Mouse (Mus musculus): ENCODE results near the gene Dnaja3. TPM values are rescaled to one million over a fixed set of nuclear protein-coding genes. Genes with fewer than 3 reads are reported as not detected.
A peak's percentile ranks its signal among the peaks of the same experiment; 100 is the strongest.

Gene Dnaja3
- polyA plus RNA-seq, 1 experiment from 2014 or later, result 79.6 TPM

DNA sequence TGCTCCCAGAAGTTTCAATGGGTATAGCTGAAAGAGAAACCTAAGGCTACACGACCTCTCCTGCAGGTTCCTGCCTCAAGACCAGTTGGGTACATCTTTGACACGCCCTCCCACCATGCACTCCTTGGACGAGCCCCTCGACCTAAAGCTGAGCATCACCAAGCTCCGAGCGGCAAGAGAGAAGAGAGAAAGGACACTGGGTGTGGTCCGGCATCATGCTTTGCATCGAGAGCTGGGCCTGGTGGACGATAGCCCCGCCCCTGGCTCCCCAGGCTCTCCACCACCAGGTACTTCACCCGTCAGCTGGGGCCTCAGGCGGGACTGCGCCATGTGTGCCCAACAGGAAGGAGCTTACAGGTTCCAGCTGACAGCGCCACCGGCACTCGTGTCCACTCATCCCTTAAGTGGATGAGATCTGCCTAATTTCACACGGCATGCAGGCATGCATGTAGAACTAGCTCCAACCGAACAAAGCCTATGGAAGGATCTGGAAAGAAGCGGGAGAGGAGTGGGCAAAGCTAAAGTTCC, 31.2 kb upstream of the Dnaja3 start:
- no peak for ATAC-seq (replicated peaks; ENCODE audit: insufficient number of reproducible peaks, insufficient read depth, low FRiP score, low read depth)
- Histone ChIP-seq H3K27ac (no peak overlapping the region), H3K27me3 (no peaks in the 10 kb centered on the region), H3K36me3 (peaks cover 29% of the 10 kb centered on the region), H3K4me3 (no peak overlapping the region), H3K9ac (no peak overlapping the region), H3K9me3 (replicated peaks) (no peaks in the 10 kb centered on the region), H3K4me1 (replicated peaks) (peaks cover 50% of the 10 kb centered on the region), H3K4me2 (no peak overlapping the region)
- WGBS, result 78% methylated on average over 19 of the region's 19 CpGs

DNA sequence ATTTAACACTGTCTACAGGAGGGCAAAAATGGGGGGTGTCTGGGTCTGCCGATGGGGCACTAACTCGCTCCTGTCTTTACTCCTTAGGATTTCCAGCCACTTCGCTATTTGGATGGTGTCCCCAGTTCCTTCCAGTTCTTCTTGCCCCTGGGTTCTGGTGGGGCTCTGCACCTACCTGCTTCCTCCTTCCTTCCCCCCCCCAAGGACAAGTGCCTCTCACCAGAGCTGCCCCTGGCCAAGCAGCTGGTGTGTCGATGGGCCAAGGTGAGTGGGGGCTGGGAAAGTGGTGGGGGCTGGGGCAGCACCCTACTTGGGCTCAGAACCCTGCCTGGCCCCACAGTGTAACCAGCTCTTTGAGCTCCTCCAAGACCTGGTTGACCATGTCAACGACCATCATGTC, 28.6 kb upstream of the Dnaja3 start:
- Histone ChIP-seq H3K4me3 (no peak overlapping the region), H3K9ac (no peak overlapping the region), H3K36me3 (peaks cover 55% of the 10 kb centered on the region), H3K4me1 (replicated peaks) (peaks cover 27% of the 10 kb centered on the region), H3K27ac (no peak overlapping the region), H3K4me2 (no peak overlapping the region), H3K27me3 (no peaks in the 10 kb centered on the region), H3K9me3 (replicated peaks) (no peaks in the 10 kb centered on the region)
- no peak for ATAC-seq (replicated peaks; ENCODE audit: insufficient number of reproducible peaks, insufficient read depth, low FRiP score, low read depth)
- 82% methylated on average over 5 of the region's 5 CpGs for WGBS

DNA sequence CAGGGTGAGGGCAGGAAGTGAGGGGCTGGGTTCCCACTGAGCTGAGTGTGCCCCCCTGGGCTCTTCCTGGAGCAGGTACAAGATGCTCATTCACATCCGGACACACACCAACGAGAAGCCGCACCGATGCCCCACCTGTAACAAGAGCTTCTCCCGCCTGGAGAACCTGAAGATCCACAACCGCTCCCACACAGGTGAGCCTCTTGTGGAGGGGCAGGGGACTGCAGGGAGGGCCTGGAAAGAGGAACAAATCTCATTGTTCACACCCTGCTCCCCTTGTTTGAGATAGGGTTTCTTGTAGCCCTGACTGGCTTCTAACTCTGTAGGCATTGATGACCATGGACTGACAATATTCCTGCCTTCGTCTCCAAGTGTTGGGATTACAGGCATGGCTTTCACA, 28.1 kb upstream of the Dnaja3 start:
- Histone ChIP-seq H3K4me1 (replicated peaks) (peaks cover 22% of the 10 kb centered on the region), H3K4me3 (no peak overlapping the region), H3K27ac (no peak overlapping the region), H3K9ac (no peak overlapping the region), H3K9me3 (replicated peaks) (no peaks in the 10 kb centered on the region), H3K36me3 (peaks cover 56% of the 10 kb centered on the region), H3K4me2 (no peak overlapping the region), H3K27me3 (no peaks in the 10 kb centered on the region)
- WGBS, result 89% methylated on average over 7 of the region's 7 CpGs
- ATAC-seq (replicated peaks; ENCODE audit: insufficient number of reproducible peaks, insufficient read depth, low FRiP score, low read depth), result no peak

DNA sequence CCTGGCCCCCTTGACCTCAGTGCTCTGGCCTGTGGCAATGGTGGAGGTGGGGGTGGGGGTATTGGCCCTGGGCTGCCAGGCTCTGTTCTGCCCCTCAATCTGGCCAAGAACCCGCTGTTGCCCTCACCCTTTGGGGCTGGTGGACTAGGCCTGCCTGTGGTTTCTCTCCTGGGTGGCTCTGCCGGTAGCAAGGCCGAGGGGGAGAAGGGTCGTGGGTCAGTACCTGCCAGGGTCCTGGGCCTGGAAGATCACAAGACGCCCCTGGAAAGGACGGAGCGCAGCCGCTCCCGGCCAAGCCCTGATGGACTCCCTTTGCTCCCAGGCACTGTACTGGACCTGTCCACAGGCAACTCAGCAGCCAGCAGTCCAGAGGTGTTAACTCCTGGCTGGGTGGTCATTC, 26.1 kb upstream of the Dnaja3 start:
- peaks cover 62% of the 10 kb centered on the region for H3K36me3 ChIP-seq
- no peak overlapping the region for H3K4me2 ChIP-seq
- H3K9ac ChIP-seq, result no peak overlapping the region
- no peak for ATAC-seq (replicated peaks; ENCODE audit: insufficient number of reproducible peaks, insufficient read depth, low FRiP score, low read depth)
- H3K27ac ChIP-seq, result no peak overlapping the region
- 94% methylated on average over 9 of the region's 9 CpGs for WGBS
- no peak overlapping the region for H3K4me3 ChIP-seq
- peaks cover 3% of the 10 kb centered on the region; the same call in 1 of the 2 replicates for H3K4me1 ChIP-seq (replicated peaks)
- no peaks in the 10 kb centered on the region for H3K9me3 ChIP-seq (replicated peaks)
- H3K27me3 ChIP-seq, result no peaks in the 10 kb centered on the region

DNA sequence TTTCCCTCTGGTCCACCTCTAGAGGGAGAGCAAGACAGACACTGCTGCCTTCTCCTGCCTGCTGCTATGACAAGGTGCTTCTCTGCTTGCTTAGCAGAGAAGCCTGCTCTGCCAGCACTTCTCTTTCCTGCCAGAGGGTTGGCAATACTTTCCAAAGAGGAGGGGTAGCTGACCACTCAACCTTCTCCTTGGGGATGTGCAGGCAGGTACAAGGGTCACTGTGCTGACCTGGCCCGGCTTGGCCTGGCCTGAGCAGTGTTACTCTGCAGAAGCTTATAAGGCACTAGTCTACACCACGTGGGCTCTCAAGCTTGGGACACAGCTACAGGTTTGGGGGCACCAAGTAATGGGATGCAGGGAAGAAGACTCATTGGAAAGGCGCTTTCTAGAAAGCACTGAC, 25.1 kb upstream of the Dnaja3 start:
- no peak overlapping the region for H3K4me3 ChIP-seq
- no peak overlapping the region for H3K9ac ChIP-seq
- no peak; the same call in 1 of the 2 replicates for ATAC-seq (replicated peaks; ENCODE audit: insufficient number of reproducible peaks, insufficient read depth, low FRiP score, low read depth)
- peaks cover 64% of the 10 kb centered on the region for H3K36me3 ChIP-seq
- no peaks in the 10 kb centered on the region for H3K9me3 ChIP-seq (replicated peaks)
- H3K27me3 ChIP-seq, result no peaks in the 10 kb centered on the region
- no peak overlapping the region for H3K27ac ChIP-seq
- H3K4me1 ChIP-seq (replicated peaks), result peaks cover 4% of the 10 kb centered on the region
- H3K4me2 ChIP-seq, result no peak overlapping the region
- 86% methylated on average over 3 of the region's 3 CpGs for WGBS

DNA sequence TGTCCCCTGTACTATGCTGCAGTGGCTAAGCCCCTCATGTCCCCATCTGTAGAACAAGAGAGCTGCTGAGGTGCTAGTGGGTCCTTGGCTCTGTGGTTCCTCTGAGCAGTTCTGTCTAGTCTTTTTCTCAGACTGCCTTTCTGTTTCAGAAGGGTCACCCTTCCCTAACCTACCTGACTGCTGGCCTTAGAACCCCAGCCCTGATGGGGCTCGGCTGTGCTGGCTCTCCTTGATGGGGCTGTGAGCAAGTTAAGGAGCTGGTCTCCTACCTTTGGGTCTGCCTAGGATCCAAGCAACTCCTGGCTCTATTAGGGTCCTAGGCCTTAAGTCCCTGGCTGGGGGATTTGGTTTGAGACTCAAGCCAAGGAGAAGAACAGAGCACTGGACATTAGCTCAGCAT, 24.5 kb upstream of the Dnaja3 start:
- Histone ChIP-seq H3K36me3 (peaks cover 58% of the 10 kb centered on the region), H3K4me1 (replicated peaks) (peaks cover 10% of the 10 kb centered on the region), H3K4me3 (no peak overlapping the region), H3K4me2 (no peak overlapping the region), H3K9me3 (replicated peaks) (no peaks in the 10 kb centered on the region), H3K27ac (0 out of 2 replicates have a peak overlapping the region, but pooled peaks have one; percentile 37), H3K9ac (no peak overlapping the region), H3K27me3 (no peaks in the 10 kb centered on the region)
- 96% methylated on average over 1 of the region's 1 CpGs for WGBS
- ATAC-seq (replicated peaks; ENCODE audit: insufficient number of reproducible peaks, insufficient read depth, low FRiP score, low read depth), result no peak

DNA sequence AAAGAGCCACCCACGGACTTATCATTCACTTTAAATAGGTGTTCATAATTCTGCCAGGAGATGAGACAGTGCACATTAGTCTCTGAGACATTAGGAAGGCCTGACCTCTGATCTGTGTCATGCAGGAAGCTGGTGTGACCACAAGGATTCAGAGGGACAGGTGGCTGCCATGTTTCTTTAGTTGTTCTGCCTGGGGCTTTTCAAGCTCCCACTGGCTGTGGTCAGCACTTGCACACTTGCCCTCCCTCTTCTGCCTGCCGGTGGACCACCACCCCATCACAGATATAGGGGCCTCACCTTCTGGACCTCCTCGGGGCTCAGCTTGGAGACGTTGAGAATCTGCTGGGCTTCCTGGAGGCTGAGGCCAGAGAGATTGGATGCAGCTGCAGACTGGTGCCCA, 23.0 kb upstream of the Dnaja3 start:
- Histone ChIP-seq H3K4me2 (no peak overlapping the region), H3K27me3 (no peaks in the 10 kb centered on the region), H3K9me3 (replicated peaks) (no peaks in the 10 kb centered on the region), H3K4me1 (replicated peaks) (peaks cover 15% of the 10 kb centered on the region), H3K27ac (no peak overlapping the region), H3K4me3 (no peak overlapping the region), H3K36me3 (peaks cover 48% of the 10 kb centered on the region), H3K9ac (no peak overlapping the region)
- no peak for ATAC-seq (replicated peaks; ENCODE audit: insufficient number of reproducible peaks, insufficient read depth, low FRiP score, low read depth)
- 79% methylated on average over 4 of the region's 4 CpGs for WGBS

DNA sequence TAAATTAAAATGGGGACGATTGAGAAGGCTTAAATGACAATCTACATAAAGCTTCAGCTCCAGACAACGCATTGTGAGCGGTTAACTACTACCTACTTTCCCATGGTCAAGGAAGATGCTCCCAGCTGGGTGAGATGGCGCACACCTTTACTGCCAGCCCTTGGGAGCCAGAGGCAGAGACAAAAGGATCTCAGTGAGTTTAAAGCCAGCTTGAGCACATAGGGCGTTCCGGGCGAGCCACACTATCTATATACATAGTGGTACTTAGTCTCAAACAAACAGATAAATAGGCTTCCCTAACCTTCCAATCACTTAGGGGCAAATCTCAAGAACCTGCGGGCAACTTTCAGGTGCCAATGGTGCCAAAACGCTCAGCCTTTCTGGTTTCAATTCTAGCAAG, 15.7 kb upstream of the Dnaja3 start:
- peak overlapping the region; percentile 86 for H3K27ac ChIP-seq
- H3K4me1 ChIP-seq (replicated peaks), result peaks cover 34% of the 10 kb centered on the region
- no peaks in the 10 kb centered on the region for H3K9me3 ChIP-seq (replicated peaks)
- WGBS, result 16% methylated on average over 9 of the region's 9 CpGs
- peak overlapping the region; percentile 76 for H3K4me3 ChIP-seq
- H3K9ac ChIP-seq, result peak overlapping the region; percentile 75
- peaks cover under 1% of the 10 kb centered on the region; the same call in 1 of the 2 replicates for H3K36me3 ChIP-seq
- H3K27me3 ChIP-seq, result no peaks in the 10 kb centered on the region
- H3K4me2 ChIP-seq, result peak overlapping the region; percentile 63
- no peak for ATAC-seq (replicated peaks; ENCODE audit: insufficient number of reproducible peaks, insufficient read depth, low FRiP score, low read depth)

DNA sequence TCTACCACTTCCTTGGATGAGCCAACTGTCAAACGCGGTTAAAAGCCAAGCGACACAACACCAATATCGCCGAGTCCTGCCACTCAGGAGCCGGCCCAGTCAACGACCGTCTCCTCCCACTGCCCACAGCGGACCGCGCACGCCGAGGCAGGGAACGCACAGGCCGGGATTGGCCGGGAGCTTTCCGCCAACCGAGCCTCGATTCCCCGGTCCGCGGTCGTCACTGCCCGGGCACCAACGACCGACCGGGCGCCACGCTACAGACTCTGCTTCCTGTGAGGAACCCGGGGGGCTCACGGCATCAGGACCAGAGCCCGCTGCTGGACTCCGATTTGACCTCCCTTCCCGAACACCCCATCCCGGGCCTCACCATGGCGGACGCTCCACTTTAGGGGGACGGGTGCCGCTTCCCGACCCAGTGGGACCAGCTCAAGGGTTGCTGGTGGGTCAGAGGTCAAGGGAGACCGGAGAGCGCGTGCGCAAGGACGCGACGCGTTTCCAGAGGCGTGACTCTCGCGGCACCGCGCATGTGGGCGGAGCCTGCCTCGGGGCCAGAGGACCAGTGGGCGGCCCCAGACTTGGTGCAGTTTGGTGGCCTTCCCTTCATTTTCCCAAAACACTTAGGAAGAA, 15.2 kb upstream of the Dnaja3 start, which contains the start of gene Pam16:
Pam16 (minus strand) TSS at position 508 of the 630 bp plus-strand sequence.
- Histone ChIP-seq H3K9me3 (replicated peaks) (no peaks in the 10 kb centered on the region), H3K4me1 (replicated peaks) (peaks cover 33% of the 10 kb centered on the region), H3K9ac (peak within 1 kb of the TSS; percentile 75), H3K4me2 (peak within 1 kb of the TSS; percentile 63), H3K4me3 (peak within 1 kb of the TSS; percentile 76), H3K27ac (peak within 1 kb of the TSS; percentile 86), H3K27me3 (no peaks in the 10 kb centered on the region), H3K36me3 (no peaks in the 10 kb centered on the region)
- ATAC-seq (replicated peaks; ENCODE audit: insufficient number of reproducible peaks, insufficient read depth, low FRiP score, low read depth), result peak; percentile 90
- 0% methylated on average over 56 of the region's 56 CpGs for WGBS

DNA sequence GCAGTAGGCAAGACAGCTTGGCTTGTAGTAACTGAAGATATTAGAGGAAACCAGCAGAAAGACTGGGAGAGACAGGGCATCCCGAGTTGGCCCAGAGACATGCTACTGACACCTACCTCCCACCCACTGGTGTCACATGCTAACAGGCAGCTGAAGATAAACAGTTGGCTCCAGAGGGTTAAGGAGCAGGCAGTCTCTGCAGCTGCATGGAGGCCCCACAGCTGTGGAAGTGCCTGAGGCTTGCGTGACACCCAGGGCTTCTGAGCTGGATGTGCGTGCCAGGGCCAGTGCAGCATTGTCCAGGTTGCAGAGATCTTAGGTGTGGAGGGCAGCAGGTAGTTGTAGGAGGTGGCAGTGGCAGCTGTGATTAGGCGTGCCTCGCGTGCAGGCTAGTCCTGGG, 12.7 kb upstream of the Dnaja3 start:
- no peaks in the 10 kb centered on the region for H3K36me3 ChIP-seq
- H3K4me3 ChIP-seq, result no peak overlapping the region
- H3K27me3 ChIP-seq, result no peaks in the 10 kb centered on the region
- no peaks in the 10 kb centered on the region for H3K9me3 ChIP-seq (replicated peaks)
- no peak for ATAC-seq (replicated peaks; ENCODE audit: insufficient number of reproducible peaks, insufficient read depth, low FRiP score, low read depth)
- H3K4me2 ChIP-seq, result no peak overlapping the region
- H3K9ac ChIP-seq, result no peak overlapping the region
- peaks cover 22% of the 10 kb centered on the region for H3K4me1 ChIP-seq (replicated peaks)
- H3K27ac ChIP-seq, result no peak overlapping the region
- 63% methylated on average over 6 of the region's 6 CpGs for WGBS

DNA sequence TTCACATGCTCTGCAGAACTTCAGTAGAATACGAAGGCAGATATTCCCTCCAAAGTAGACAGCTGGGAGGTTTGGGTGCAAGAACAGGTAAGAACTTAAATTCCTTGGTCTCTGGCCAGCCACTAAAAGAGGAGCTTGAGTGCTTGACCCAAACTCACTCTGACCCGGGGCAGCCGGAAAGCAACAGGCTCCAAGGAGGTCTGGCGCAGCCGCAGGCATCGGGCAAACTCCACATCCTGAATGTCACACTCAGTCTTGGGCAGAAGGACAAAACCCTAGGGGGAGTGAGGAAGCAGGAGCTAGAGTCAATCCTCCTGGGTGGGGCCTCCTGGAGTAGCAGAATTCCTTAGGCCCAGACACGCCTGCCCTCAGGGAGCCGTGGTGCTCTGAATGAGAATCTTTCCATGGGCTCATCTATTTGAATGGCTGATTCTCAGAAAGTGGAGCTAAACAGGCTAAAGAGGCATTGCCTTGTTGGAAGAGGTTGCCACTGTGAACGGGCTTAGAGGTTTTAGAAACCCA, 10.8 kb upstream of the Dnaja3 start:
- no peak overlapping the region for H3K9ac ChIP-seq
- no peaks in the 10 kb centered on the region for H3K9me3 ChIP-seq (replicated peaks)
- no peak overlapping the region for H3K4me2 ChIP-seq
- ATAC-seq (replicated peaks; ENCODE audit: insufficient number of reproducible peaks, insufficient read depth, low FRiP score, low read depth), result no peak
- H3K4me1 ChIP-seq (replicated peaks), result peaks cover 14% of the 10 kb centered on the region
- no peak overlapping the region for H3K4me3 ChIP-seq
- H3K27me3 ChIP-seq, result no peaks in the 10 kb centered on the region
- H3K36me3 ChIP-seq, result no peaks in the 10 kb centered on the region
- 90% methylated on average over 9 of the region's 9 CpGs for WGBS
- no peak overlapping the region for H3K27ac ChIP-seq

DNA sequence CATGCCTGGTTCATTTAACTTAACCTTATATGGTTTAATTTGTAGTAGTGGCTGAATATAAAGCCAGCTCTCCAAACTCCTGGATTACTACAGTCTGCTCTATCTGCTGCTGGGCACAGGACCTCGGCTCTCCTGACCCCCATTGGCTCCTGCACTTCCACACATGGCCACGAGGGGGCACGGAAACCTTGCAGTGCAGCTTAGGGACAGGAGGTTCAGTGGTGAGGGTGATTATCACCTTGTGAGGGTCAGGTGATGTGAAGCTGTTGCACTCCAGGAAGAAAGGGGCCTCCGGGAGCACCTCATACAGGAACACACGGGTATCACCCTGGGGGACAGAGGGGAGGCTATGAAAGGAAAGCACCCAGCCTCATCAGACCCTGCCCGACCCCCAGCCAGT, 9.8 kb upstream of the Dnaja3 start:
- no peaks in the 10 kb centered on the region for H3K36me3 ChIP-seq
- 0 out of 2 replicates have a peak, but pooled peaks have one; percentile 20 for ATAC-seq (replicated peaks; ENCODE audit: insufficient number of reproducible peaks, insufficient read depth, low FRiP score, low read depth)
- 18% methylated on average over 6 of the region's 6 CpGs for WGBS

More for the DNA sequence above, 9.8 kb upstream of the Dnaja3 start:
- no peak overlapping the region for H3K9ac ChIP-seq
- H3K4me3 ChIP-seq, result no peak overlapping the region
- no peak overlapping the region for H3K27ac ChIP-seq
- H3K9me3 ChIP-seq (replicated peaks), result no peaks in the 10 kb centered on the region
- peaks cover 19% of the 10 kb centered on the region for H3K4me1 ChIP-seq (replicated peaks)
- H3K4me2 ChIP-seq, result no peak overlapping the region
- H3K27me3 ChIP-seq, result no peaks in the 10 kb centered on the region
